Mouse (Mus musculus): ENCODE measurements around the gene Vmn2r107. TPM values are rescaled to one million over a fixed set of nuclear protein-coding genes. Genes with fewer than 3 reads are reported as not detected.
A peak's percentile ranks its signal among the peaks of the same experiment; 100 is the strongest.

The Vmn2r107 gene
- total and polyA plus RNA-seq, 3 experiments: not detected

- H3K9me3 ChIP-seq (replicated peaks; ENCODE audit: low read length): peaks cover 8% of the 10 kb centered on the region
- no peak overlapping the region for H3K27ac ChIP-seq (ENCODE audit: insufficient read depth, low read depth)
- DNase-seq (ENCODE audit: extremely low read depth): peak; percentile 1
- H3K4me1 ChIP-seq (ENCODE audit: control insufficient read depth in 1 of 2, insufficient read depth in 2 of 2): no peaks in the 10 kb centered on the region
- H3K9ac ChIP-seq (ENCODE audit: insufficient read depth, low read depth): no peak overlapping the region
- no peaks in the 10 kb centered on the region for H3K27me3 ChIP-seq (replicated peaks)
- TF ChIP-seq ETS1 (conservative IDR thresholded peaks at IDR 0.05; ENCODE audit: low read depth, low read length) (no peak), SMC3 (IDR thresholded peaks at IDR 0.05; ENCODE audit: low read depth, low read length) (peak; percentile 33), MEF2A (IDR thresholded peaks at IDR 0.05; ENCODE audit: borderline replicate concordance, low read depth, low read length) (no peak), RAD21 (IDR thresholded peaks at IDR 0.05; ENCODE audit: low read depth, low read length) (peak; percentile 37), CTCF (conservative IDR thresholded peaks at IDR 0.05 in 1 of 2, IDR thresholded peaks at IDR 0.05 in 1 of 2; ENCODE audit: low read depth in 2 of 2, low read length in 2 of 2) (peak in 1 of 2 experiments; percentile 38; a peak in 2 of 4 replicates)
- in situ Hi-C loops (cut with MboI; ENCODE audit: low pct_ligation_motif_present, low pct_unique_long_range_greater_than_20kb, low sequenced_read_pairs) (no loop called here), dilution Hi-C loops (cut with MboI; ENCODE audit: extremely low pct_ligation_motif_present, extremely low pct_unique_long_range_greater_than_20kb, low sequenced_read_pairs) (no loop called here)
- H3K4me3 ChIP-seq (replicated peaks in 1 of 3; ENCODE audit: low read depth in 2 of 3, low read length in 2 of 3, poor library complexity in 1 of 3): no peak overlapping the region
- no peaks in the 10 kb centered on the region for H3K36me3 ChIP-seq (replicated peaks in 1 of 2; ENCODE audit: control insufficient read depth in 1 of 2, insufficient read depth in 1 of 2, low read length in 1 of 2)
- no peaks in the 10 kb centered on the region for H3K79me2 ChIP-seq (replicated peaks; ENCODE audit: control insufficient read depth, extremely low read depth, insufficient read depth, poor library complexity, severe bottlenecking)
- H3K4me2 ChIP-seq (ENCODE audit: insufficient read depth, low read depth, poor library complexity, severe bottlenecking): no peak overlapping the region
These were observed 54.1 kb downstream of the Vmn2r107 start for GRCm38 (mm10) chr17:20399105-20399504.

GRCm38 (mm10) chr17:20413846-20414245, 68.8 kb downstream of the Vmn2r107 start, which contains the start of gene Vmn1r224:
Vmn1r224 (plus strand) TSS chr17:20414146.
- no peak for DNase-seq (ENCODE audit: extremely low read depth)
- no peak within 1 kb of the TSS for H3K4me2 ChIP-seq (ENCODE audit: insufficient read depth, low read depth, poor library complexity, severe bottlenecking)
- dilution Hi-C loops (cut with MboI; ENCODE audit: extremely low pct_ligation_motif_present, extremely low pct_unique_long_range_greater_than_20kb, low sequenced_read_pairs): no loop called here
- H3K4me3 ChIP-seq (replicated peaks in 1 of 3; ENCODE audit: low read depth in 2 of 3, low read length in 2 of 3, poor library complexity in 1 of 3): no peak within 1 kb of the TSS
- H3K79me2 ChIP-seq (replicated peaks; ENCODE audit: control insufficient read depth, extremely low read depth, insufficient read depth, poor library complexity, severe bottlenecking): no peaks in the 10 kb centered on the region
- no peak within 1 kb of the TSS for H3K27ac ChIP-seq (ENCODE audit: insufficient read depth, low read depth)
- TF ChIP-seq MAX (IDR thresholded peaks at IDR 0.05; ENCODE audit: low read length) (no peak), SMC3 (IDR thresholded peaks at IDR 0.05; ENCODE audit: low read depth, low read length) (no peak), ZNF384 (IDR thresholded peaks at IDR 0.05; ENCODE audit: low read depth, low read length) (no peak)
- H3K9me3 ChIP-seq (replicated peaks; ENCODE audit: low read length): no peaks in the 10 kb centered on the region
- no peaks in the 10 kb centered on the region for H3K4me1 ChIP-seq (ENCODE audit: control insufficient read depth in 1 of 2, insufficient read depth in 2 of 2)
- no peak within 1 kb of the TSS for H3K9ac ChIP-seq (ENCODE audit: insufficient read depth, low read depth)
- no peaks in the 10 kb centered on the region for H3K36me3 ChIP-seq (replicated peaks in 1 of 2; ENCODE audit: control insufficient read depth in 1 of 2, insufficient read depth in 1 of 2, low read length in 1 of 2)
- H3K27me3 ChIP-seq (replicated peaks): no peaks in the 10 kb centered on the region
- in situ Hi-C loops (cut with MboI; ENCODE audit: low pct_ligation_motif_present, low pct_unique_long_range_greater_than_20kb, low sequenced_read_pairs): no loop called here

Other genes with a start within 250 kb of the Vmn2r107 start
- gene Fpr-rs7, start 231.0 kb upstream of the Vmn2r107 start, total RNA-seq (2012; rRNA removed): not detected in 2 replicates
- not detected in 2 replicates for gene Fpr-rs7, start 231.0 kb upstream of the Vmn2r107 start, total RNA-seq (2014; rRNA removed)
- gene Fpr-rs7, start 231.0 kb upstream of the Vmn2r107 start, polyA plus RNA-seq (2012; ENCODE audit: insufficient read length, low read depth): not detected in 2 replicates
- gene Fpr-rs6, start 162.1 kb upstream of the Vmn2r107 start, total RNA-seq (2012; rRNA removed): not detected in 2 replicates
- gene Fpr-rs6, start 162.1 kb upstream of the Vmn2r107 start, total RNA-seq (2014; rRNA removed): not detected in 2 replicates
- not detected in 2 replicates for gene Fpr-rs6, start 162.1 kb upstream of the Vmn2r107 start, polyA plus RNA-seq (2012; ENCODE audit: insufficient read length, low read depth)
- not detected in 2 replicates for gene Vmn2r105, start 110.2 kb upstream of the Vmn2r107 start, total RNA-seq (2012; rRNA removed)
- not detected in 2 replicates for gene Vmn2r105, start 110.2 kb upstream of the Vmn2r107 start, total RNA-seq (2014; rRNA removed)
- gene Vmn2r105, start 110.2 kb upstream of the Vmn2r107 start, polyA plus RNA-seq (2012; ENCODE audit: insufficient read length, low read depth): not detected in 2 replicates
- not detected in 2 replicates for gene Vmn2r106, start 59.7 kb upstream of the Vmn2r107 start, total RNA-seq (2012; rRNA removed)
- gene Vmn2r106, start 59.7 kb upstream of the Vmn2r107 start, total RNA-seq (2014; rRNA removed): not detected in 2 replicates
- not detected in 2 replicates for gene Vmn2r106, start 59.7 kb upstream of the Vmn2r107 start, polyA plus RNA-seq (2012; ENCODE audit: insufficient read length, low read depth)
- gene Vmn1r224, start 68.9 kb downstream of the Vmn2r107 start, total RNA-seq (2012; rRNA removed): not detected in 2 replicates
- gene Vmn1r224, start 68.9 kb downstream of the Vmn2r107 start, total RNA-seq (2014; rRNA removed): not detected in 2 replicates
- not detected in 2 replicates for gene Vmn1r224, start 68.9 kb downstream of the Vmn2r107 start, polyA plus RNA-seq (2012; ENCODE audit: insufficient read length, low read depth)
- gene Vmn2r108, start 136.1 kb downstream of the Vmn2r107 start, total RNA-seq (2012; rRNA removed): not detected in 2 replicates
- gene Vmn2r108, start 136.1 kb downstream of the Vmn2r107 start, total RNA-seq (2014; rRNA removed): not detected in 2 replicates
- not detected in 2 replicates for gene Vmn2r108, start 136.1 kb downstream of the Vmn2r107 start, polyA plus RNA-seq (2012; ENCODE audit: insufficient read length, low read depth)
- gene Vmn1r225, start 152.9 kb downstream of the Vmn2r107 start, total RNA-seq (2012; rRNA removed): not detected in 2 replicates
- gene Vmn1r225, start 152.9 kb downstream of the Vmn2r107 start, total RNA-seq (2014; rRNA removed): not detected in 2 replicates
- not detected in 2 replicates for gene Vmn1r225, start 152.9 kb downstream of the Vmn2r107 start, polyA plus RNA-seq (2012; ENCODE audit: insufficient read length, low read depth)
- gene Vmn2r109, start 219.5 kb downstream of the Vmn2r107 start, total RNA-seq (2012; rRNA removed): not detected in 2 replicates
- not detected in 2 replicates for gene Vmn2r109, start 219.5 kb downstream of the Vmn2r107 start, total RNA-seq (2014; rRNA removed)
- not detected in 2 replicates for gene Vmn2r109, start 219.5 kb downstream of the Vmn2r107 start, polyA plus RNA-seq (2012; ENCODE audit: insufficient read length, low read depth)

Measured in CH12.LX (cell line).